Mouse (Mus musculus): ENCODE measurements around the gene Pole.

- TF ChIP-seq CTCF (IDR thresholded peaks at IDR 0.05; ENCODE audit: control insufficient read depth, insufficient read depth, low read length) (no peak), POLR2A (IDR thresholded peaks at IDR 0.05; ENCODE audit: borderline replicate concordance, control insufficient read depth, low read depth, low read length) (no peak)
These were observed 52.7 kb downstream of the Pole start for GRCm38 (mm10) chr5:110338792-110339191.
